Mouse (Mus musculus) bone marrow, adult 2 months (tissue): ENCODE results near the gene Tssk4. TPM values are rescaled to one million over a fixed set of nuclear protein-coding genes. Genes with fewer than 3 reads are reported as not detected.

Experiments used
- H3K27ac ChIP-seq: fragments of 200-500 bp; 2 replicates; pipeline ENCODE4 v1.5.1; 2012; ENCODE audit warnings: low read depth, mild to moderate bottlenecking, control low read depth, inconsistent platforms, low read length; ENCODE audit not compliant: control insufficient read depth, poor library complexity, insufficient read depth
- H3K4me1 ChIP-seq: fragments of 200-500 bp; 2 replicates; pipeline ENCODE4 v1.6.1; 2011; ENCODE audit warnings: low read length; ENCODE audit not compliant: control insufficient read depth, insufficient read depth
- H3K4me3 ChIP-seq: fragments of 200-500 bp; replicated peaks from 2 replicates; pipeline ENCODE3; 2011; ENCODE audit warnings: mild to moderate bottlenecking, low read depth, low read length, control low read depth; ENCODE audit not compliant: control insufficient read depth
- CTCF ChIP-seq: fragments of 200-500 bp; IDR thresholded peaks from 2 replicates; pipeline ENCODE4 v1.5.1; 2011; ENCODE audit warnings: low read length, control low read depth; ENCODE audit not compliant: control insufficient read depth, insufficient read depth
- POLR2A ChIP-seq: fragments of 200-500 bp; IDR thresholded peaks from 2 replicates; pipeline ENCODE4 v1.6.1; 2011; ENCODE audit warnings: low read depth, mild to moderate bottlenecking, control low read depth, low read length, borderline replicate concordance; ENCODE audit not compliant: control insufficient read depth
- WGBS: fragments of 180-500 bp; shearing (Covaris S2); methylation state at CpG from one replicate; pipeline ENCODE4 v1.1.7; 2018; 5-methylcytosine and 5-hydroxymethylcytosine counted together
- polyA plus RNA-seq: library from polyadenylated mRNA; stranded (reverse); fragments of >200 nt; gene quantifications from 2 replicates; pipeline ENCODE4 v1.2.4, GENCODE M21; 2011; ENCODE audit warnings: low replicate concordance; ENCODE audit not compliant: missing spikeins, insufficient read depth, insufficient read length

Tssk4 gene
- polyA plus RNA-seq, 1 experiment, result 4.0 TPM

GRCm38 (mm10) chr14:55614565-55615178 lies 35.3 kb upstream of the Tssk4 start:
- no peak overlapping the region for H3K4me3 ChIP-seq
- WGBS, result 64% methylated on average over 7 of the region's 7 CpGs
- no peak overlapping the region for H3K27ac ChIP-seq
- H3K4me1 ChIP-seq, result no peaks in the 10 kb centered on the region; the same call in 1 of the 2 replicates
- TF ChIP-seq POLR2A, result no peak
- TF ChIP-seq CTCF, result no peak

DNA sequence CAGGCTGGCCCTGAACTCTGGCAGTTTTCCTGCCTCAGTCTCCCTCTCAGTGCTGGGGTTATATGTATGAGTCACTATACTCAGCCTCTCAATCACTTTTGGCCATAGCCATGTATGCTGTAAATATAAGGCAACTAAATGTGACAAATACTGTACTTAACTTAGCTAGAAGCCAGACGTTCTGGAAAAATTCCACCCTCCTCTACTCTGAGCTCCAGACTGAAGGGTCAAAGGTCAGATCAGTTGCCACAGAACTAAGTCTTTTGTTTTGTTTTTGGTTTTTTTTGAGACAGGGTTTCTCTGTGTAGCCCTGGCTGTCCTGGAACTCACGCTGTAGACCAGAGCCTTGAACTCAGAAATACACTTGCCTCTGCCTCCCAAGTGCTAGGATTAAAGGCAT lies 34.1 kb upstream of the Tssk4 start:
- H3K27ac ChIP-seq, result no peak overlapping the region

DNA sequence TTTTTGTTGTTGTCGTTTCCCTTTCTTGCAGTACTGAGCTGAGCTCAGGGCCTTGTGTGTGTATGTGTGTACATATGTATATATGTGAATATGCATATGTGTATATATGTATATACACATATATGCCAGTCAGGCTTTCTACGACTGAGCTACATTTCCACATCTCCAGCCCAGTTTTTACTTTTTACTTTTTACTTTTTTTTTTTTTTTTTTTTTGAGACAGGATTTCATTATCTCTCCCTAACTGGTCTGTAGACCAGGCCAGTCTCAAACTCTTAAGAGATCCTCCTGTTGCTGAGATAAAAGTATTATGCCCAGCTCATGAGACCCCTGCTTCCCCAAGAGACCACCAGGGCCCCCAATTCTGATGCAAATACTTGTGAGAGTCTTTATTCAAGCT lies 33.1 kb upstream of the Tssk4 start:
- 74% methylated on average over 2 of the region's 2 CpGs for WGBS
- TF ChIP-seq POLR2A (no peak), CTCF (no peak)
- Histone ChIP-seq H3K4me1 (no peaks in the 10 kb centered on the region; the same call in 1 of the 2 replicates), H3K27ac (no peak overlapping the region), H3K4me3 (no peak overlapping the region)

More for the DNA sequence above, 34.1 kb upstream of the Tssk4 start:
- WGBS, result 81% methylated on average over 2 of the region's 2 CpGs
- TF ChIP-seq POLR2A (no peak), CTCF (no peak)
- Histone ChIP-seq H3K4me3 (no peak overlapping the region), H3K4me1 (no peaks in the 10 kb centered on the region; the same call in 1 of the 2 replicates)

- TF ChIP-seq POLR2A, result no peak
- no peak for TF ChIP-seq CTCF
- Histone ChIP-seq H3K4me3 (peak within 1 kb of the TSS; percentile 61), H3K4me1 (no peaks in the 10 kb centered on the region; the same call in 1 of the 2 replicates), H3K27ac (peak within 1 kb of the TSS; percentile 20)
- WGBS, result 32% methylated on average over 21 of the region's 21 CpGs
These were observed 32.2 kb upstream of the Tssk4 start, which contains the start of gene Rec8 for GRCm38 (mm10) chr14:55617822-55618221. Gene Rec8 (plus strand): TSS chr14:55618037.

- 14% methylated on average over 22 of the region's 22 CpGs for WGBS
- H3K4me1 ChIP-seq, result no peaks in the 10 kb centered on the region; the same call in 1 of the 2 replicates
- H3K4me3 ChIP-seq, result peak overlapping the region; percentile 61
These were observed 31.3 kb upstream of the Tssk4 start for GRCm38 (mm10) chr14:55618486-55619195.

DNA sequence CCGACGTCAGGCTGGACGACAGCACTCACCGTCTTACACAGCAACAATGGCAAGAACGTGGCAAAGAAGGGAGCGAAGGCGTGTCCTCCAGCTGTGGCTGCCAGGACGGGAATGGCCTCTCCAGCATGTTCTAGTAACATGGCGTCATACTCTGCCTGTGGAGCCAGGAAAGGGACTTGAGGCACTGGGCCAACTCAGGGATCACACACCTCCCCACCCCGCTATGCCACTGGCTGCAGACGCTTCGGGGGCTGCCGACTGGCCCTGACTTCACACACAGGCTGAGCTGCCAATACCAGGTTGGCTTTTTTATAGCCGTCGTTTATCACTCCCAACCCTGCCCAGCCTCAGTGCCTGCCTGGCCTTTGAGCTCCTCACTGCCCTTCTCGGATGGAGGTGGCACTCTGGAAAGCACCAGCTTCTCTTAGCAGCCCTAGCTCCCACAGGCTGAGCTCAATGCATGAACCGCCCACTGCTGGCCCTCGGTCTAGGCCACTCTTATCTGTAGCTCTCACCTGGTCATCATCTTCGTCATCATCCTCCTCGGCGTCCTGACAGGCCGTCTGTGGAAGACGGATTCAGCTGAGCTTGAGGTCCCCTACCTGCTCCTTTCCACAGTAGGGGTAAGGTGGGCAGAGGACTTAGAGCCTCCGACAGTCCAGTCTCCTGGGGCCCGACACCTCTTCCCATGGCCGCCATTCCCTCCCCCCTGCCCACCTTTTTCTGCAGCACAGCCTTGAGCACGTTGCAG lies 21.7 kb upstream of the Tssk4 start:
- TF ChIP-seq POLR2A (0 out of 2 replicates have a peak, but pooled peaks have one; percentile 11), CTCF (no peak)
- no peak overlapping the region for H3K27ac ChIP-seq
- H3K4me3 ChIP-seq, result no peak overlapping the region
- 92% methylated on average over 27 of the region's 27 CpGs for WGBS
- no peaks in the 10 kb centered on the region for H3K4me1 ChIP-seq

More at GRCm38 (mm10) chr14:55618486-55619195, 31.3 kb upstream of the Tssk4 start:
- TF ChIP-seq CTCF (no peak), POLR2A (no peak)
- H3K27ac ChIP-seq, result peak overlapping the region; percentile 20

DNA sequence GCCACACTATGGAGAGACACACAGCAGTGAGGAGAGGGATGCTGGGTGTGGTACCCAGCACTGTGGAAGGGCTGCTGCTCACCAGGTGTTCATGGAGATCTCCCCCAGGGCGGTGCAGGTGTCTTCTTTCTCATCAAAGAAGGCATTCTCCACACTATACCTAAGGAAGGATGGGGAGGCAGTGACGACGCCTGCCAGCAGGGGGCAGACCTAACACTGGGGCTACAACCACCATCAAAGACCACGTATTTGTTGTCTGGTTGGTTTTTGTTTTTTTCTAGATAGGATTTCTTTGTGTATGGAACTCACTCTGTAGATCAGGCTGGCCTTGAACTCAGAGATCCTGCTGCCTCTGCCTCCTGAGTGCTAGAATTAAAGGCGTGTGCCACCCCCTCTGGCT lies 20.7 kb upstream of the Tssk4 start:
- TF ChIP-seq CTCF, result peak; percentile 96
- TF ChIP-seq POLR2A, result no peak
- no peak overlapping the region for H3K4me3 ChIP-seq
- WGBS, result 40% methylated on average over 5 of the region's 5 CpGs
- H3K4me1 ChIP-seq, result no peaks in the 10 kb centered on the region
- H3K27ac ChIP-seq, result no peak overlapping the region
